Mouse (Mus musculus): ENCODE data around the gene Mrm2.

Mrm2 gene

DNA sequence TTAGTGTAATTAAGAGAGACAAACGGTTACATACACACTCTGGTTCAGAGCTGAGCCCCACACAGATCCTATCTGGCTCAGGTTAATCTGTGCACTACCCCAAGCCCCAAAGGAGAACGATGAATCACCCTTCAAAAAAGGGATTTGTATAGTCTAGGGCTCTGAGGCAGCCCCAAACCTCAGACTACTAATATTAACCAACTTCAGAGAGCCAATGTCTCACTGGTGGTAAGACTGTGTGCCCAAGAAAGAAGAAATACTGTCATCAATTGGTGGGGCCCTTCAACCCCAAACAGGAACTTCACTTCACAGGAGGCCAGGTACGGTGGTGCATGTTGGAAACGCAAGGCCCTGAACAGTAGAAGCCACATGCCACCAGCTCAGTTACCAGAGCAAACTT lies 13.5 kb upstream of the Mrm2 start:
- DNase-seq (ENCODE audit: low spot score in 2 of 2): no peak

DNA sequence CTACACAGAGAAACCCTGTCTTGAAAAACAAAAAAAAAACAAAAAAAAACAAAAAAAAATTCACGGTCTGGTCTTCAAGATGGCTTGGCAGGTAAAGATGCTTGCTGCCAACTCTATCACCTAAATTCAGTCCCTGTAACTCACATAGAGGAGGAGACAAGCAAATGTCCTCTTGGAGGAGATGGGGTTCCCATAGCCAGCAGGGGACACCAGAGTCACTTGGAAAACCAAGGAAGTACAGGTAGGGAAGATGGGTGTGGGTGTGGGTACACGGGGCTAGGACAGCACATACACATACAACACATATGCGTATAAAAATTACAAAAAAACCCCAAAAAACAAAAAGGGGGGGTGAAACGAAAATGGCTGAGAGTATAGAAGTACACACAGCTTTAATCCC lies 11.2 kb upstream of the Mrm2 start:
- no peak for DNase-seq (ENCODE audit: low spot score in 2 of 2)

DNA sequence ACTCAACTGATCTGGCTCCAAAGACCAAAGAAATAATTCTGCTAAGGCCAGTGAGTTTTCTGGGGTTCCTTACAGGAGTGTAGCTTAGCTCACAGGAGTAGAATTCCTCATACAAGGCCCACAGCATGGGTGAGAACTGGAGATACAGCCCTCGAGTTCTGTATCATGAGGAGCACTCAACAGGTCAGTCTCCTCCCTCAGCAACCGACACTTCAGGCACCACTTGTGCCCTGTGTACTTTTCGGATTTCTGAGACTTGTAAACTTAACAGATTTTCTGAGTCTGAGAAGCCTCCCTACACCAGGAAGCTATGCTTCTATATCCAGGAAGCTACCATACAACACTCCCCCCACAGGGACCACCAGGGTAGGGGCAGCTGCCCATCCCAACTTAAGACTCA lies 8.1 kb upstream of the Mrm2 start:
- DNase-seq (ENCODE audit: low spot score in 2 of 2): no peak

DNA sequence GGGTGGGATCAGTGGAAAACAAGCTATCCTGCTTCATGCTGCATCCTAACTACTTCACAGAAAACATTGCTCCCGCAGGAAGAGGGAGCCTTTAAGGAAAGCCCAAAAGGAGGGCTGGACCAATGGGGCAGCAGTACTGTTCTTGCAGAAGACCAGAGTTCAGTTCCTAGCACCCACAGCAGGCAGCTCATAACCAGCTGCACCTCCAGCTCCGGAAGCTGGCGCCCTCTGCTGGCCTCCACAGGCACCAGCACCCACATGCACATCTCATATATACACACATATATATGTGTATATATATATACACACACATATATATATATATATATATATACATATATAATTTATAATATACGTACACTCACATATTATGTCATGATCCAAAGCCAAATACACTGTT lies 7.1 kb upstream of the Mrm2 start:
- no peak for DNase-seq (ENCODE audit: low spot score in 2 of 2)

DNA sequence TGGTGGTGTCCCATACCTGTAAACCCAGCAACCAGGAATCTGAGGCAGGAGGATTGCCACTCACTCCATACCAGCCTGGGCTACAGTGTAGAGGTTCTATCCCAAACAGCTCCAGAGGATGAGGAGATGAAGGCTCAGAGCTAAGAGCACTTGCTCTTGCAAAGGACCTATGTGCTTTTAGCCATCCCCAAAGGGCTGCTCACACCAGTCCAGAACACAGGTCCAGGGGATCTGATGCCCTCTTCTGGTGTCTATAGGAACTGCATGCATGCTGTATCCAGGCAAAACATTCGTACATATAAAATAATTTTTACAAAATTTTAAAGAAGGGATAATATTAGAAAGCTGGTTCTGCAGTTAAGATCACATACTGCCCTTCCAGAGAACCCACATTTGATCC lies 5.0 kb upstream of the Mrm2 start:
- DNase-seq (ENCODE audit: low spot score in 2 of 2): peak; percentile 10 to 12

DNA sequence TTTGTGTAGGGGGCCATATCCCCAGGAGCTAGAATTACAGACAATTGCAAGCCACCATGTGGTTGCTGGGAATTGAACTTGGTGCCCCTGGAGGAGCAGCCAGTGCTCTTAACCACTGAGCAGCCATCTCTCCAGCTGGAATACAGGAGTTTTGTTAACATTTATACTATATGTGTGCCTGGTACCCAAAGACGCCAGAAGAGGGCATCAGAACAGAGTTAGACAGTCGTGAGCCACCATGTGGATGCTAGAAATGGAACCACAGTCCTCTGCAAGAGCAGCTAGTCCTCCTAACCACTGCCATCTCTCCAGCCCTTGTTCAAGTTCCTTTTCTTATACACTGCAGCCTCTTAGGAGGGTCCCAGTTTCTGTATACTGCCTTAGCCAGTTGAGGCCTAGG lies 1.9 kb upstream of the Mrm2 start:
- no peak for DNase-seq (ENCODE audit: low spot score in 2 of 2)

DNA sequence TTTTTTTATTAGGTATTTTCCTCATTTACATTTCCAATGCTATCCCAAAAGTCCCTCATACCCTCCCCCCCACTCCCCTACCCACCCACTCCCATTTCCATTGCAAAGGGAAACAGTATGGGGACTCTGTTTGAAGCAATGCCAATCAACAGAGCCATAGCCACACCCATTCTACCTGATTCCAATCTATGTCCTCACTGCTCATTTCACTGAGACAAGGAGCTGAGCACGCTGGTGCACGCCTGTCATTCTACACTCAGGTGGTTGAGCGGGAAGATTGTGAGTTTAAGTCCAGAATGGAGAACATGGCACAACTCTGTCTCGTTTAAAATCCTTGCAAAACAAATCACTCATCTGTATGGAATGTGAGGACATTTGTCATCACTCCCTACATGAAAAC lies 821 bp upstream of the Mrm2 start:
- DNase-seq (ENCODE audit: low spot score in 2 of 2): no peak

DNA sequence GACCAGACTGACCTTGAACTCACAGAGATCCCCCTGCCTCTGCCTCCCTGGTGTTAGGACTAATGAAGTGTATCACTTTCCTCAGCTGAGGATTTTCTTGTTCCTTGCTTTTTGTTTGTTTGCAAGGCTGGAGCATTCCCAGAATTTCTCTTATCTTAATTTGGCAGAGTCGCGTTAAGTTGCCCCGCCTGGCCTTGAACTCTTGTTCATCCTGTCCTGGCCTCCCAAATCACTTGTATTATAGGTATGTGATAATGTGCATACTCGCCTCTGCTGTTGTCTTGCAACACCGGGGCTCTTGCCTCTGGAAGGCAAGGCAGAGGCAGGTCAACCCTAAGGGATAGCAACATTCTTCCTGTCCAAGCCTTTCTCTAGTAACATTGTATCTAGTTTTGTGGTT lies 7.6 kb downstream of the Mrm2 start:
- no peak for DNase-seq (ENCODE audit: low spot score in 2 of 2)

DNA sequence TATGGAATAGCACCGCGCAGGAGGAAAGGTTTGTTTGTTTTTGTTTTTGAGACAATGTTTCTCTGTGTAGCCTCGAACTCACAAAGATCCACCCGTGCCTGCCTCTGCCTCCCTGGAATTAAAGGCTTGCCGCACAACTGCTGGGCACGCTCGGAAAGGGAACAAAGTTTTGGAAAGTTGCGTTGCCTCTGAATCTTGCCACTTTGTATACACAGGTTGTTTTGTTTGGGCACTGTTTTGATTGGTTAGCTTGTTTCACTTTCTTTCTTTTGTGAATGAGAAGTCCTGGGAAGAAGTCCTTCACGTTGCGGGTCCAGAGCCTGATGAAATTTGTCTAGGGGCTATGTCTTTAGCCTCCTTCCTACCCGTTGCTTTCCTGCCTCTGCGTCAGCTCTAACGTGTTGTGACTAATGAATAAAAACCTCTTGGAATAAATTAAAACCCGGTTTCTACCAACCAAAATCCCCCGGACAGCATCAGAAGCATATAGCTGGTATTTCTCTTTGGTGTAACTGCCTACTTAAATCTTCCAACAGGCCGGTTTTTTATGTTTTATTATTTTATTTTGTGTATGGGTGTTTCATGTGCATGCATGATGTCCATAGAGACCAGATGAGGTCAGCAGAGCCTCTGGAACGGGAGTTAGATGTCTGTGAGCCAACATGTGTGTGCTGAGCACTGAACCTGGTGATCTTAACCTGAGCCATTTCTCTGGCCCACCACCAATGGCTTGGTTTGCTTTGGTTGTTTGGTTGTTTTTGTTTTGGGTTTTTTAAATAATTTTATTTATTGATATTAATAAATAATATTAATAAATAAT lies 9.7 kb downstream of the Mrm2 start:
- DNase-seq (ENCODE audit: low spot score in 2 of 2): no peak

DNA sequence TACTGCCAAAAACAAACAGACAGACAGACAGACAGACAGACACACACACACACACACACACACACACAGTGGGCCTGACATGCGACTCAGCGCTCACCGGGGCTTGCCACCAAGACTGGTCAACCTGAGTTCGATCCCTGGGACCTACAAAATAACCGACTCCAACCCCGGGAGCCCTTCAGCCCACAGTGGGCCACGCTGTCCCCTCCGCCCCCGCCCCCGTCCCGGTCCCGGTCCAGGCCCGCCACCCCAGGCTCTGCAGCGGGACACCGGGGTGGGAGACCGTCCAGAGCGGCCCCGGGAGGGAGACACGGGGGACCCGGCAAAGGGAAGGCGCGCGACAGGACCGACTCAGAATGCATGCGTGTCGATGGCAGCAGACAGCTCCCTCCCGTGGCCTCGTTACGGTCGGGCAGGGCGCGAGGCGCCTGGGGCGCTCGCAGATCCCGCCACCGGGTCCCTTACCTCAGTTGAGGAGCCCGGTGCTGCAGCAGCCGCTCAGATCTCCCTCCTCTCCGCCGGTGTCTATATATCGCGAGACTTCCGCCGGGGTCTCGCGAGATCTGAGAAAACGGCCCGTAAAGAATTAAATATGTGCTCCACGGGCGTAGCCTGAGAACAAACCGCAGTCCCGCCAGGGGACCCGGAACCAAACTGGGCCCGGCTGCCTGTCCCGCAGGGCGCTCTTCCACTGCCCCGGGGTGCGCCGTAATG lies 10.5 kb downstream of the Mrm2 start, which contains the start of the genes Mad1l1 and Nudt1:
TSS of gene Mad1l1 (minus strand) at position 511 of the 714 bp plus-strand sequence.
TSS of gene Nudt1 (plus strand) at position 615 of the 714 bp plus-strand sequence.
- DNase-seq (ENCODE audit: low spot score in 2 of 2): peak; percentile 83 to 93

DNA sequence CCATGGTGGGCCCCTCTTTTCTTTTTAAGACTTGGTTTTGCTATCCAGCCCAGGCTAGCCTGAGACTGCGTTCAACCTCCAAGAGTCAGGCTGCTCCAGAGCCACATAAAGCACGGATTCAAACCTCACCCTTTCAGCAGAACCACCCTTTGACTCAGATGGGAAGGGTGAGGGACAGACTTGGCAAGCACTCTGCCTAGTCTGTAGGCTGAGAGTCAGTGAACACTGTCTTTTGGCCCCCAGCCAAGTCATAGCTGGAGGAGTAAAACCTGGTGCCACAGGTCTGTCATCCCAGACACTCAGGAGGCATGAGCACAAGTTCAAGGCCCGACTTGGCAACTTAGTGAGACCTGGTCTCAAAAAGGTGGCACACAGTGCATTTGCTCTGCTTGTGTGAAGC lies 15.0 kb downstream of the Mrm2 start:
- DNase-seq (ENCODE audit: low spot score in 2 of 2): no peak

DNA sequence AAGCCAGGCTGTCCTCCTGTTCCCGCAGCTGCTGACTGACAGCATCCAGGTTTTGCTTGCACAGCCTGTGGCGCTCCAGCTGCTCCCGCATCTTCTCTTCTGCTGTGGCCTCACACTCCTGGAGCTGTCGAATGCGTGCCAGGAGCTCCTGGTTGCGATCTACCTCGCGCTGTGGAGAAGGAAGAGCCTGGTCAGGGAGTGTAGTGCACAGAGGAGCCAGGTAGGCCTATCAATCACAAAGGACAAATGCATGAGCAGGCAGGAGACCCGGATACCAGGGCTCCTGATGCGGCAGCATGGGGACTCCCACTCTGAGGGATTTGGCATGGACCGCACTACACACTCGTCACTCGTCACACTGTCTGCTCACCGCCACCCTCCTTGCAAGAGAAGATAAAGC lies 24.1 kb downstream of the Mrm2 start:
- no peak for DNase-seq (ENCODE audit: low spot score in 2 of 2)

DNA sequence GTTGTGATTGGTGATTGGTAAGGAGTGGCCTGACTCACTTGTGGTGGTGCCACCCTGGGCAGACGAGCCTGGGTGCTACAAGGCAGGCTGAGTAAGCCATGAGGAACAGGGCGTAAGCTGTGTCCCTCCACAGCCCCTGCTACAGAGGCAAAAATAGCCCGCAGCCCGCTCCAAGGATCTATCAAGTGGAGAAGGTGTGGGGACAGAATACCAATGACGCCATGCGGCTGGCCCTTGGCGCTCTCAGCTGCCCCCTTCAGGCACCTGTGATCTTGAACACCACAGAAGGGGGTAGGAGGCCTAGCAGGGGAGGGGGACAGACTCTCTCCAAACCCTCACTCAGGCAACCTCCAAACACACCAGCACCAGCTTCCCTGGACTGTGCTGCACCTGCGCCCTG lies 25.7 kb downstream of the Mrm2 start:
- DNase-seq (ENCODE audit: low spot score in 2 of 2): no peak

DNA sequence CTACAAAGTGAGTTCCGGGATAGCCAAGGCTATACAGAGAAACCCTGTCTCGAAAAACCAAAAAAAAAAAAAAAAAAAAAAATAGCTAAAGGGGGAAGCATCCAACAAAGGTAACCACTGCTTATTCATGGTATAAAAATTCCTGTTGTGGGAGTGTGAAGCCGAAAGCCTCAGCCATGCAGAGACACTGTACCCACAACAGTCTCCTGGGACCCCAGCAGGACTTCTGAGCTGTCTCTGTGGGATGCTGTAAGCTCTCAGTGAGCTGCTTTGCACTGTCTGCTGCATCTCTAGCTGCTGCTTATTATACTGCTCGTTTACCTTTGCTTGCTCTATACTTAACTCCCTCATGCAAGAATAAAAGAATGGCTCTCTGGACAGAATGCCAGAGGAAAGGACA lies 33.4 kb downstream of the Mrm2 start:
- no peak for DNase-seq (ENCODE audit: low spot score in 2 of 2)

DNA sequence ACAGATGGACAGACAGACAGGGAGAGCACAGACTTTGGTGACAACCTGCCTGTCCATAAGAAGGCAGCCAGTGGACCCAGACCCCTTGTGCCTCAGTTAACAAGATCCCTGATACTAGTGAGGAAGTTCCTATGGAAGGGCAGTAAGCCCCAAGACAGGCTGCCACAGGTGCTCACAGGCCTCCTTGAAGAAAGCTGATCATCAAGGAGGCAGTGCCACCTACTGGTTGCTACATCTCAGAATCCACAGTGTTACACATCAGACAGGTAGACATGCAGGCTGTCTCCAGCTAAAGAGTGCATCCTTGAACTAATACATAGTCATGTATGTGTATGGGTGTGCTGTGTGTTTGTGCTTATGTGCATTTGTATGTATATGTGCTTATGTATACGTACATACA lies 39.5 kb downstream of the Mrm2 start:
- peak; percentile 47 to 78 for DNase-seq (ENCODE audit: low spot score in 2 of 2)

DNA sequence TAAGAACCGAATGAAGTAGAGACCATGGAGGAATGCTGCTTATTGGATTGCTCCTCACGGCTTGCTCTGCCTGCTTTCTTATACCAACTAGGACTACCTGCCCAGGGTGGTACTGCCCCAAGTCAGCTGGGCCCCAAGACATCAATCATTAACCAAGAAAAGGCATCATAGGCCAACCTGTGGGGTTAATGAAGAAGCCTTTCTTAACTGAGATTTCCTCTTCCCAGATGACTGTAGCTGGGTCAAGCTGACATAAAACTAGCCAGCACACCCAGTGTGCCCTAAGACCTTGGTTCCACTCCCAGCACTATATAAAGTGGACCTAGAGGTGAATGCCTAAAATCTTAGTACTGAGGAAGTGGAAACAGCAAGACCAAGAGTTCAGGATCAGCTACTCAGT lies 42.5 kb downstream of the Mrm2 start:
- no peak for DNase-seq (ENCODE audit: low spot score in 2 of 2)

DNA sequence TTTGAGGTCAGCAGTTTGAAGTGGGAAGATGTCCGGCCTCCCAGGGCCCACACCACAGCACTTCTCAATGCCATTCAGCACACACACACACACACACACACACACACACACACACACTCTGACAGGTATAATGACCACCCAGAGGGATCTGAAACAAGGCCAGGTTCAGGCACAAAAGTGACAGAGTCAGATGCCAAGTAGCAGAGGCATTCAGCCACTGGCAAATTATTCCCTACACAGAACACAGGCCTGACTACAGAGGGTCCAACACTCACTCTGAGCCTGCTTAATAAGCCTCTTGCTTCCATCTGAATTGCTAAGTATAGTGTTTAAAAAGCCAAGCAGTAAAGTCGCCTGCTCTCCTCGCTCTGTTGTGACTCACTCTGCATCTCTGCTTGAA lies 43.4 kb downstream of the Mrm2 start:
- no peak for DNase-seq (ENCODE audit: low spot score in 2 of 2)

DNA sequence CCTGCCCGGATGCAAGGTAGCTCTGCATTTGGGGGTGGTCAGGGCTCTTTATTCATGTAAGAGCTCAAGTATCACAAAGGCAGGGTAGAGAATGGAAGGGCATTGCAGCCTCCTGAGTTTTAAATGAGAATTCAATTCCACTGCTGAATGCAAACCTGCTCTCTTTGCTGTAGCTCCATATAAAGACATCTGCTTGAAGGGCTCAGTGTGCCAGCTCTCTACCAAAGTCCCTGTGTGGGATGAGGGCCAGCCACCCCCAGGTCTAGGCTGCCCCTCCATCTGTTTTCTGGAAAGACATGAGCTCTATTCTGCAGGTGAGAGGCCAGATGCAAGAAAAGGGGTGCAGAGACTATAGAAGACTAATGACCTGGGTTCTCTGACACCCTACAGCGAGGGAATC lies 46.9 kb downstream of the Mrm2 start:
- peak; percentile 11 to 40 for DNase-seq (ENCODE audit: low spot score in 2 of 2)

DNA sequence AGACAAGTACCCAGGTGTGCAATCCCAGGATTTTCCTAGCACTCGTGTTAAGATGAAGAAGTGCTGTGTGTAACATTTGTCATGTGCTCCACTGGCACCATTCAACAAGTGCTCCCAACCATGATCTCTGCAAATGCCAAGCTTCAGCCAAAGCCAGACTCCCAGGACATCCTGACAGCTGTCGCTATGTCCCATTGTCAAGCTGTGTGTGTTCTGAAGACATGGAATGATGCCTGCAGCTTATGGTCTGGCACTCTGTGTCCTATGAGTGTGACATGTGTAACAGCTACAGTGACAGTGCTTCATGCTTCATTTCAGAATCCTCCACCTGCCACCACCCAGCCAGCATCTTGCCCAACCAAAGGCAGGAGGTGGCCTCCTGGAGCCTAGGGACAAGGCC lies 47.7 kb downstream of the Mrm2 start:
- DNase-seq (ENCODE audit: low spot score in 2 of 2): no peak

DNA sequence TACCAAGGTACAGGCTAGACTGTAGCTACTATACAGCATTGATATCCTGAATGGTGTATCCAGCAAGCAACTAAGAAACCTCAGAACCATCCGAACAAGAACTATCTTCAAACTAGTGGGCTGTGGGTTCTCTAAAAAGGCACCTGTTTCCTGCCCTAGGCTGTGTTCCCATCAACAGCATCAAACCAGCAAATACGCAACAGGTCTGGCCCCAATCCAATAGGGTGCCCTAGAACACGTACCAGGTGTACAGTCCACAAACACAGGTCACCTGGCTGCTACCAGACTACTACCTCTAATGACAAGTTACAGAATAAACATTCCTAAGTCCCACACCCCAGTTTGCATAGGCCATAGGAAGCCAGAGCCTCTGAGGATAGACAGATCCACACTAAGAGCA lies 48.8 kb downstream of the Mrm2 start:
- no peak for DNase-seq (ENCODE audit: low spot score in 2 of 2)

DNA sequence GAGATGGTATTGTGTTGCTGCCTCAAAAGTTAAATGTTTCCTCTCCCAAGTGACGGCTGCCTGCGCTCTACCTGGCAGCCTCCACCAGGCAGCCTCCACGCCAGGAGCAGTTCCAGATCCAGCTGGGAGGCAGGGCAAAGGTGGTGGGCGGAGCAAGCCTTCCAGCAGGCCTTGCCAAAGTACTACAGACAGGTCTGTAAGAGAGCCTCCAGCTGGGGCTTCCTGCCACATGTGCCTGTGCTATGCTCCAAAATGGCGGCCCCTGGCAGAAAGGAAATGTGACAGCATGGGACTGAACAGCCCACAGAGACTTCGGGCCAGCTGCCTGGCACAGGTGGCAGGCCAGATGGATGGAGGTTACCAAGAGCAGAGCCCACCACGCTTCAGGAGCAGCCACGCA lies 49.3 kb downstream of the Mrm2 start:
- DNase-seq (ENCODE audit: low spot score in 2 of 2): no peak

DNA sequence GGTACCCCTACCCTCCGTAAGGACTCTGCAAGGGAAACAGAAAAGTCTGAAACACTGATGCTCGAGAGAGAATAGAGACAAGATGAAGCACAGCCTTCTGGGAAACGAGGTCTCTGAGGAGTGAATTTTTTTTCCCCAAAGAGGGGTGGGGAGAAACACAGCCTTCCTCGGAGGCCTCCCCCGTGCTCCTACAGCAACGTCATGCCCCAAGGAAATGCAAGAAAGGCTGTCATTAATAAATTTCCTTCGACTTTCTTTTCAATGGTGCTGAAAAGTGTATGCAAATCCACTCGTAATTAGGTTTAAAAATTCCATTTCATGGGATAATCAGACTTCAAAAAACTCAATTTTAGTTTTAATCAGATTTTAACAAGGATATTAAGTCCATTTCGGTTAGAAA lies 51.5 kb downstream of the Mrm2 start:
- no peak for DNase-seq (ENCODE audit: low spot score in 2 of 2)
